Mouse (Mus musculus) olfactory bulb, adult 2 months (tissue): ENCODE results near the gene Atg101. TPM values are rescaled to one million over a fixed set of nuclear protein-coding genes. Genes with fewer than 3 reads are reported as not detected.

Source experiments
- H3K27ac ChIP-seq: fragments of 200-500 bp; 2 replicates; pipeline ENCODE4 v1.5.1; 2012; ENCODE audit warnings: low read depth, low read length; ENCODE audit not compliant: insufficient read depth
- H3K4me1 ChIP-seq: fragments of 200-500 bp; 2 replicates; pipeline ENCODE4 v1.6.1; 2012; ENCODE audit warnings: low read length; ENCODE audit not compliant: control insufficient read depth, insufficient read depth
- H3K4me3 ChIP-seq: fragments of 200-500 bp; 2 replicates; pipeline ENCODE4 v1.5.1; 2012; ENCODE audit warnings: mild to moderate bottlenecking, low read depth, low read length, moderate library complexity; ENCODE audit not compliant: insufficient read depth
- CTCF ChIP-seq: fragments of 200-500 bp; IDR thresholded peaks from 2 replicates; pipeline ENCODE4 v1.5.1; 2012; ENCODE audit warnings: low read depth, mild to moderate bottlenecking, low read length, moderate library complexity; ENCODE audit not compliant: insufficient read depth
- POLR2A ChIP-seq: fragments of 200-500 bp; IDR thresholded peaks from 2 replicates; pipeline ENCODE4 v1.6.1; 2012; ENCODE audit warnings: mild to moderate bottlenecking, low read depth, low read length, moderate library complexity; ENCODE audit not compliant: insufficient read depth
- WGBS: fragments of 180-500 bp; shearing (Covaris S2); methylation state at CpG from one replicate; pipeline ENCODE4 v1.1.7; 2018; 5-methylcytosine and 5-hydroxymethylcytosine counted together
- polyA plus RNA-seq: library from polyadenylated mRNA; stranded (reverse); fragments of >200 nt; gene quantifications from 2 replicates; pipeline ENCODE4 v1.2.4, GENCODE M21; 2012; ENCODE audit warnings: low replicate concordance; ENCODE audit not compliant: missing spikeins, insufficient read depth, insufficient read length

Gene Atg101
- polyA plus RNA-seq, 1 experiment: not detected

DNA sequence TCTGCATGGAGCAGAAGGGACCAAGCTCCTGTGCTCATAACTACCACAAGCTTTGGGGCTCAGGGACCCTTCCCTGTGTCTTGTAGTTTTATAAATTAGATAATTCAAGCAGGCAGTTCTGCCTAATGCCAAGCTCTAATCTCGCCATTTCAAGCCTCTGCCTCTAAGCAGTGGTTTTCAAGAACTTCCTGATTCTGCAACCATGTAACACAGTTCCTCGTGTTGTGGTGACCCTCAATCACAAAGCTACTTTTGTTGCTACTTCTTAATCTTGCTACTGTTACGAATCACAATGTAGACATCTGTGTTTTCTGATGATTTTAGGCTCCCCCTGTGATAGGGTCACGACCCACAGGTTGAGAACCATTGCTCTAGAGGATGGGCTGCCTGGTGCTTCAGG lies 49.6 kb downstream of the Atg101 start:
- TF ChIP-seq POLR2A (no peak), CTCF (no peak)
- H3K4me3 ChIP-seq: no peak overlapping the region
- H3K4me1 ChIP-seq: peaks cover 33% of the 10 kb centered on the region
- WGBS: 71% methylated on average over 4 of the region's 4 CpGs
- no peak overlapping the region for H3K27ac ChIP-seq

GRCm38 (mm10) chr15:101336474-101337174 lies 52.6 kb downstream of the Atg101 start:
- peaks cover 25% of the 10 kb centered on the region for H3K4me1 ChIP-seq
- WGBS: 57% methylated on average over 24 of the region's 24 CpGs
- no peak for TF ChIP-seq POLR2A
- H3K27ac ChIP-seq: no peak overlapping the region
- H3K4me3 ChIP-seq: no peak overlapping the region

DNA sequence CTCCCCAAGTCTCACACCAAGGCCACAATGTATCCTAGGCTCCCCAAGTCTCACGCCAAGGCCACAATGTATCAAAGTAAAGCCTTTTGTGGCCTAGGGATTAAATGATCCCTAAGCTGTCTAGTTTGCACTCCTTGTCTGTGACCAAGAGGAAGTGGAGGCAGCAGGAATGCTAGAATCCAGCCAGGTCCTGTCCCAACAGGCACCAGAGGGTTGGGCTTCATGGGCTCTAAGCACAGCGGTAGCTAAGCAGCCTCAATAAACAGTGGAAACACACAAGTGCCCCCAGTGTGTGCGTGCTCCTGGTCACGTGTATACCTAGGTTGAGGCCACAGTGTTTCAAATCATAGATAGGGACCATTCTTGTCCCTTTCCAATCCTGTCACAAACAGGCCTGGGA lies 54.3 kb downstream of the Atg101 start:
- Histone ChIP-seq H3K4me3 (no peak overlapping the region), H3K4me1 (peaks cover 11% of the 10 kb centered on the region), H3K27ac (no peak overlapping the region)
- no peak for TF ChIP-seq CTCF
- no peak for TF ChIP-seq POLR2A
- WGBS: 93% methylated on average over 4 of the region's 4 CpGs

- TF ChIP-seq POLR2A: no peak
- peak; percentile 67 for TF ChIP-seq CTCF
- Histone ChIP-seq H3K4me1 (peaks cover 3% of the 10 kb centered on the region; the same call in 1 of the 2 replicates), H3K4me3 (no peak overlapping the region), H3K27ac (no peak overlapping the region)
- WGBS: 0% methylated on average over 2 of the region's 2 CpGs
Observed at GRCm38 (mm10) chr15:101339537-101339936, 55.5 kb downstream of the Atg101 start.

Other genes starting within 250 kb of the Atg101 start
- gene Gm47841, start 236.9 kb upstream of the Atg101 start, polyA plus RNA-seq: not detected in 2 replicates
- not detected in 2 replicates for gene Fignl2, start 205.7 kb upstream of the Atg101 start, polyA plus RNA-seq
- gene Ankrd33, start 168.5 kb upstream of the Atg101 start, polyA plus RNA-seq: not detected in 2 replicates
- not detected in 2 replicates for gene Acvrl1, start 155.8 kb upstream of the Atg101 start, polyA plus RNA-seq
- gene Acvr1b, start 110.2 kb upstream of the Atg101 start, polyA plus RNA-seq: not detected in 2 replicates
- not detected in 2 replicates for gene Grasp, start 60.1 kb upstream of the Atg101 start, polyA plus RNA-seq
- gene Nr4a1, start 30.0 kb upstream of the Atg101 start, polyA plus RNA-seq: not detected in 2 replicates
- not detected in 2 replicates for gene 6030408B16Rik, start 8.9 kb downstream of the Atg101 start, polyA plus RNA-seq
- not detected in 2 replicates for gene Krt80, start 85.9 kb downstream of the Atg101 start, polyA plus RNA-seq
- gene Krt7, start 126.8 kb downstream of the Atg101 start, polyA plus RNA-seq: not detected in 2 replicates
- not detected in 2 replicates for gene Krt87, start 154.5 kb downstream of the Atg101 start, polyA plus RNA-seq
- not detected in 2 replicates for gene Krt88, start 163.5 kb downstream of the Atg101 start, polyA plus RNA-seq
- gene Krt81, start 179.5 kb downstream of the Atg101 start, polyA plus RNA-seq: not detected in 2 replicates
- gene Krt86, start 189.2 kb downstream of the Atg101 start, polyA plus RNA-seq: not detected in 2 replicates
- gene Krt83, start 207.2 kb downstream of the Atg101 start, polyA plus RNA-seq: not detected in 2 replicates
- gene Gm49425, start 233.0 kb downstream of the Atg101 start, polyA plus RNA-seq: not detected in 2 replicates
- not detected in 2 replicates for gene Krt84, start 248.5 kb downstream of the Atg101 start, polyA plus RNA-seq